Mouse (Mus musculus) liver, embryonic 14.5 days (tissue): ENCODE data around the gene Pde6b.

ENCODE experiments used
- CTCF ChIP-seq: IDR thresholded peaks from 2 replicates; pipeline ENCODE4 v1.5.1; 2016; ENCODE audit warnings: antibody characterized with exemption, low read depth, control low read depth
- EP300 ChIP-seq: IDR thresholded peaks from 2 replicates; pipeline ENCODE4 v1.6.1; 2016; ENCODE audit warnings: antibody characterized with exemption, low read depth

DNA sequence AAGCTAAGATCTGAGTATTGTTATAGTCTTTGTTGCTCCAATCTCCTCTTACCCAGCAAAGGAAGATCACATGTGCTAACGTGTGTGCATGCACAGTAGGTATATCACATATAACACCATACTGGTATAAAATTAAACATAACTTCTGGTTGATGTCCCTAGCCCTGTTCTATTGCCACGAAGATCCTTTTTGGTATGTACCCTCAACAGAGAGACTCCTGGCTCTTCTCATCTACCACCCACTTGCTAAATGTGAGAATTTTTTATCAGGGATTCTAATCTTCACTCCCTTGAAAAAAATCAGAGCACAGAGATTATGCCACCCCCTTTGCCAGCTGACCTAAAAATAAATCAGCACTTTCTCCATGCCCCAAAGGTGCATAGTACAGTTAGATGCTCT is 18.8 kb downstream of the Pde6b start:
- TF ChIP-seq CTCF (no peak), EP300 (no peak)
